Mouse (Mus musculus): Measurements from ENCODE around the gene Pars2. TPM values are rescaled to one million over a fixed set of nuclear protein-coding genes. Genes with fewer than 3 reads are reported as not detected.

The Pars2 gene
- polyA plus RNA-seq, 1 experiment: 2.3 TPM

- TF ChIP-seq FLI1 (IDR thresholded peaks at IDR 0.05; ENCODE audit: low read length): no peak
- TF ChIP-seq GATA1 (IDR thresholded peaks at IDR 0.05; ENCODE audit: borderline replicate concordance, low read length): no peak
- Histone ChIP-seq H3K9me3 (no peaks in the 10 kb centered on the region), H3K4me1 (peaks cover 20% of the 10 kb centered on the region), H3K4me3 (replicated peaks) (no peak overlapping the region), H3K36me3 (replicated peaks; ENCODE audit: low read length) (no peaks in the 10 kb centered on the region), H3K27me3 (replicated peaks) (peaks cover 70% of the 10 kb centered on the region)
Observed at GRCm38 (mm10) chr4:106693841-106694430, 43.1 kb downstream of the Pars2 start.

- Histone ChIP-seq H3K4me3 (replicated peaks) (no peak overlapping the region), H3K4me1 (peaks cover 32% of the 10 kb centered on the region), H3K9me3 (no peaks in the 10 kb centered on the region), H3K36me3 (replicated peaks; ENCODE audit: low read length) (no peaks in the 10 kb centered on the region), H3K27me3 (replicated peaks) (peaks cover 77% of the 10 kb centered on the region)
- TF ChIP-seq GATA1 (IDR thresholded peaks at IDR 0.05; ENCODE audit: borderline replicate concordance, low read length): no peak
- TF ChIP-seq FLI1 (IDR thresholded peaks at IDR 0.05; ENCODE audit: low read length): no peak
Observed at GRCm38 (mm10) chr4:106699989-106700388, 49.1 kb downstream of the Pars2 start.

DNA sequence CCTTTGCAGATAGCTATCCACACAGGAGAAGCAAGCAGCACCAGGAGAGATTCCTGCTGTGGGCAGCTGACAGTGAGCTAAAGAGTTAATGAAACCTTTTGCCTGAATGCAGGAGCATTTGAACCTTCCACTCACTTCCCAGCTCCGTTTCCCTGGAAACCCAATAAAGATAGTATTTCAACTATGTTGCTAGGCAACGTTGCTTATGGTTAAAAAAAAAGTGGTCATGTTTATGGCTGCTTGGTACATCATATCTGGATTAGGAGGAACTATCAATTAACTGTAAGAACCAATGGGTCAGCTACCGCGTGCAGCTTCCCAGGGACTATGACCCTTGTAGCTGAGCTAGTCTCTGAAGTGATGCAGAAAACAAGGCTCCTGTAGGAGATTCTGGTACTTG, 49.9 kb downstream of the Pars2 start:
- H3K4me1 ChIP-seq: peaks cover 35% of the 10 kb centered on the region
- H3K27me3 ChIP-seq (replicated peaks): peaks cover 75% of the 10 kb centered on the region
- TF ChIP-seq FLI1 (IDR thresholded peaks at IDR 0.05; ENCODE audit: low read length) (no peak), GATA1 (IDR thresholded peaks at IDR 0.05; ENCODE audit: borderline replicate concordance, low read length) (no peak)
- no peaks in the 10 kb centered on the region for H3K9me3 ChIP-seq
- no peaks in the 10 kb centered on the region for H3K36me3 ChIP-seq (replicated peaks; ENCODE audit: low read length)
- H3K4me3 ChIP-seq (replicated peaks): no peak overlapping the region

GRCm38 (mm10) chr4:106703956-106704355, 53.1 kb downstream of the Pars2 start:
- TF ChIP-seq FLI1 (IDR thresholded peaks at IDR 0.05; ENCODE audit: low read length) (no peak), GATA1 (IDR thresholded peaks at IDR 0.05; ENCODE audit: borderline replicate concordance, low read length) (no peak)
- Histone ChIP-seq H3K27me3 (replicated peaks) (peaks cover 67% of the 10 kb centered on the region), H3K4me1 (peaks cover 48% of the 10 kb centered on the region)

GRCm38 (mm10) chr4:106704416-106704815, 53.5 kb downstream of the Pars2 start:
- TF ChIP-seq FLI1 (IDR thresholded peaks at IDR 0.05; ENCODE audit: low read length): no peak
- no peak for TF ChIP-seq GATA1 (IDR thresholded peaks at IDR 0.05; ENCODE audit: borderline replicate concordance, low read length)
- Histone ChIP-seq H3K4me1 (peaks cover 48% of the 10 kb centered on the region), H3K27me3 (replicated peaks) (peaks cover 68% of the 10 kb centered on the region)

More at GRCm38 (mm10) chr4:106703956-106704355, 53.1 kb downstream of the Pars2 start:
- no peaks in the 10 kb centered on the region for H3K9me3 ChIP-seq
- no peak overlapping the region for H3K4me3 ChIP-seq (replicated peaks)
- H3K36me3 ChIP-seq (replicated peaks; ENCODE audit: low read length): no peaks in the 10 kb centered on the region

More at GRCm38 (mm10) chr4:106704416-106704815, 53.5 kb downstream of the Pars2 start:
- Histone ChIP-seq H3K9me3 (no peaks in the 10 kb centered on the region), H3K4me3 (replicated peaks) (no peak overlapping the region), H3K36me3 (replicated peaks; ENCODE audit: low read length) (no peaks in the 10 kb centered on the region)

Other genes starting within 250 kb of the Pars2 start
- 0.13 TPM in 1 of 2 replicates, not detected in the other for gene Pcsk9, start 186.7 kb upstream of the Pars2 start, polyA plus RNA-seq (2012; ENCODE audit: insufficient read depth, low replicate concordance)
- gene Bsnd, start 158.8 kb upstream of the Pars2 start, polyA plus RNA-seq (2012; ENCODE audit: insufficient read depth, low replicate concordance): not detected in 2 replicates
- 125 TPM in 2 replicates for gene Dhcr24, start 90.0 kb upstream of the Pars2 start, polyA plus RNA-seq (2012; ENCODE audit: insufficient read depth, low replicate concordance)
- not detected in 2 replicates for gene Lexm, start 33.8 kb upstream of the Pars2 start, polyA plus RNA-seq (2012; ENCODE audit: insufficient read depth, low replicate concordance)
- gene Ttc22, start 28.6 kb upstream of the Pars2 start, polyA plus RNA-seq (2012; ENCODE audit: insufficient read depth, low replicate concordance): not detected in 2 replicates
- 4.3 and 5.9 TPM in 2 replicates for gene Ttc4, start 27.9 kb downstream of the Pars2 start, polyA plus RNA-seq (2012; ENCODE audit: insufficient read depth, low replicate concordance)
- gene Mroh7, start 79.9 kb downstream of the Pars2 start, polyA plus RNA-seq (2012; ENCODE audit: insufficient read depth, low replicate concordance): not detected in 2 replicates
- not detected in 2 replicates for gene Fam151a, start 82.8 kb downstream of the Pars2 start, polyA plus RNA-seq (2012; ENCODE audit: insufficient read depth, low replicate concordance)
- 1.4 and 2.2 TPM in 2 replicates for gene Acot11, start 153.9 kb downstream of the Pars2 start, polyA plus RNA-seq (2012; ENCODE audit: insufficient read depth, low replicate concordance)